ENCODE assay signal across 7 mouse cellular contexts in the genomic region with DNA sequence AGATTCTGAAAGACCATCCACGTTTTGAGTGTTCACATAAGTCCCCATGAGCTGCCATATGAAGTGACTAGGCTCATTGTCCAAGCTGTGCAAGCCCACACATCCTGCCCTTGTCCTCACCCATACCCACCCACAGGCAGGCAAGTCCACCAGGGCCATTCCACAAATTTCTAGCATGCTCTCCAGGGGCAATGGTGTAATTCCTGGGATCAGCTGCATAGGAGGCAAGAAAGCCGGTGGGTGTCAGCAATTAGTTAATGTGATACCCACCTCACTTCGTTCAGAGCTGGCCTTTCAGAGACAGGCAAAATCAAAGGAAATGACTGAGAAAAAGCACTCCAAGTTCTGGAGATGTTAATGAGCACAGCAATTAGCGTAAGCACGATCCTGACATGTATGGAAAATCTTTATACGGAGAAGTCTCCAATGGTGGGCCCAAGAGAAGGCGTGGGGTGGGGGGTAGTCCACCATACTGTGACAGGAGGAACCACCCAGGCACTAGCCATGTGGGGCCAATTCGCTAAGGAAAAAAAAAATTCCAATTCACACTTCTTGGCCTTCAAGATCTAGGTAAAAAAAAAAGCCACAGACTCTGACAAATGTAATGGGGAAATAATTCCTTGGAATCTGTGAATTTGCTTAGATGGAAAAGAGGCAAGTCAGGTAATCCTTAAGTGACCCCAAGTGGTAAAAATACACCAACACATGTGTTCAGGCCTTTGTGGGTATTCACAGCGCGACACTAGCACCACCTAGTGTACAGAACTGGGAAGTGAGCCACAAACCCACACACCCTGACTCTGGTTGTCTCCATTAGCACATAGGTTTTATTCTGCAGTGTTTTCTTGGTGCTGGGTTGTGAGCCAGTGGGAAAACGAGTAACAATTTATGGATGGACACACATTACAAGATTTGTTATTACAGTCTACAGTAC. TPM values are rescaled to one million over a fixed set of nuclear protein-coding genes. Genes with fewer than 3 reads are reported as not detected.
A peak's percentile ranks its signal among the peaks of the same experiment; 100 is the strongest.
DNase-seq lines count a peak whose midpoint lies in the region; ATAC-seq and TF ChIP-seq lines count a peak whose summit lies in the region.

No protein-coding gene starts in this region.

- peaks cover 8% of the 10 kb centered on the region; the same call in 1 of the 2 replicates for H3K4me1 ChIP-seq in intestine, embryonic 15.5 days (replicated peaks)
- peaks cover 2% of the 10 kb centered on the region for H3K4me1 ChIP-seq in midbrain, embryonic 11.5 days (ENCODE audit: control insufficient read depth, insufficient read depth, low read length)
- peaks cover 16% of the 10 kb centered on the region; the same call in 1 of the 2 replicates for H3K4me1 ChIP-seq in small intestine, adult 2 months (ENCODE audit: control insufficient read depth, insufficient read depth, insufficient read length, low read length)

- H3K36me3 ChIP-seq in intestine, embryonic 15.5 days, result no peaks in the 10 kb centered on the region
- H3K36me3 ChIP-seq in midbrain, embryonic 11.5 days (ENCODE audit: control insufficient read depth, insufficient read depth, low read length), result peaks cover 6% of the 10 kb centered on the region; the same call in 1 of the 2 replicates
- H3K36me3 ChIP-seq in small intestine, adult 2 months (ENCODE audit: control insufficient read depth, insufficient read depth, low read length), result peaks cover 4% of the 10 kb centered on the region; the same call in 1 of the 2 replicates

- DNase-seq in adrenal gland, adult 18-20 months (ENCODE audit: low spot score in 2 of 2), result peak; percentile 76 to 80
- DNase-seq in embryo, embryonic 10.5 days (ENCODE audit: low spot score), result peak; percentile 96
- DNase-seq in gastrocnemius, postnatal 25 days, result peak; percentile 74
- DNase-seq in left cerebral cortex, postnatal 25 days (ENCODE audit: low spot score in 2 of 2), result peak; percentile 91 to 97
- DNase-seq in midbrain, embryonic 11.5 days (ENCODE audit: low spot score, missing footprints), result peak; percentile 99

- ATAC-seq in intestine, embryonic 15.5 days, result peak; percentile 26; the same call in 1 of the 2 replicates
- peak; percentile 91 for ATAC-seq in midbrain, embryonic 11.5 days (ENCODE audit: low FRiP score)

- no peaks in the 10 kb centered on the region for H3K27me3 ChIP-seq in intestine, embryonic 15.5 days (replicated peaks)
- H3K27me3 ChIP-seq in midbrain, embryonic 11.5 days (ENCODE audit: control insufficient read depth, insufficient read depth, low read length), result no peaks in the 10 kb centered on the region
- H3K27me3 ChIP-seq in small intestine, adult 2 months (ENCODE audit: control insufficient read depth, insufficient read depth, low read length), result no peaks in the 10 kb centered on the region

- intact Hi-C loops in left cerebral cortex, postnatal 25 days (cut with DNase I), result loop anchor here (1.0 to 10.0 kb wide), 10 partner anchors 132 to 1040 kb away; no protein-coding TSS in a partner anchor

- H3K4me3 ChIP-seq in intestine, embryonic 15.5 days (replicated peaks), result no peak overlapping the region
- no peak overlapping the region for H3K4me3 ChIP-seq in midbrain, embryonic 11.5 days (ENCODE audit: low read depth, low read length)
- no peak overlapping the region for H3K4me3 ChIP-seq in small intestine, adult 2 months (ENCODE audit: low read depth, low read length)

- H3K27ac ChIP-seq in intestine, embryonic 15.5 days, result no peak overlapping the region
- no peak overlapping the region for H3K27ac ChIP-seq in midbrain, embryonic 11.5 days (ENCODE audit: low read depth, low read length)
- no peak overlapping the region for H3K27ac ChIP-seq in small intestine, adult 2 months (ENCODE audit: insufficient read depth, low read depth, low read length)

- WGBS in intestine, embryonic 15.5 days, result 36% methylated on average over 11 of the region's 11 CpGs
- WGBS in midbrain, embryonic 11.5 days, result 35% methylated on average over 11 of the region's 11 CpGs
- WGBS in small intestine, adult 2 months, result 56% methylated on average over 11 of the region's 11 CpGs

- H3K9ac ChIP-seq in intestine, embryonic 15.5 days, result no peak overlapping the region
- no peak overlapping the region for H3K9ac ChIP-seq in midbrain, embryonic 11.5 days (ENCODE audit: low read length)

- TF ChIP-seq CTCF in small intestine, adult 2 months (IDR thresholded peaks at IDR 0.05; ENCODE audit: extremely low read depth, insufficient read length, insufficient replicate concordance, low read depth, low read length), result peak; percentile 86; the same call in 1 of the 2 replicates

- no peak overlapping the region for H3K4me2 ChIP-seq in intestine, embryonic 15.5 days (replicated peaks)
- no peak overlapping the region for H3K4me2 ChIP-seq in midbrain, embryonic 11.5 days

- H3K9me3 ChIP-seq in intestine, embryonic 15.5 days, result no peaks in the 10 kb centered on the region
- no peaks in the 10 kb centered on the region; the same call in 1 of the 2 replicates for H3K9me3 ChIP-seq in midbrain, embryonic 11.5 days (ENCODE audit: control insufficient read depth, low read length)

- no peak for TF ChIP-seq POLR2A in small intestine, adult 2 months (IDR thresholded peaks at IDR 0.05; ENCODE audit: low read depth, low read length)

RNA-seq across cellular contexts. Expression of gene Ddx1, which starts 34.4 kb away (rescaled TPM):
- 10 to 100 TPM; 71.3 to 80.1 TPM for total RNA-seq in adrenal gland, adult 18-20 months (2021)
- total RNA-seq in gastrocnemius, postnatal 25 days (2021), result 100 to 1,000 TPM in 1 of 2 experiments, 10 to 100 TPM in 1; 99.4 to 101 TPM
- 122 and 133 TPM in 2 replicates for polyA plus RNA-seq in intestine, embryonic 15.5 days (2015; fragmentation: Nextera tagmentation; extraction: Ambion mirVana)
- total RNA-seq in left cerebral cortex, postnatal 25 days (2021), result 100 to 1,000 TPM; 129 to 134 TPM
- polyA plus RNA-seq in midbrain, embryonic 11.5 days (2014; fragmentation: Nextera tagmentation; extraction: Ambion mirVana), result 197 and 215 TPM in 2 replicates
- polyA plus RNA-seq in small intestine, adult 2 months (2012; rRNA removed), result 1.4 and 2.5 TPM in 2 replicates

RNA-seq across cellular contexts. Expression of gene Nbas, which starts 54.3 kb away (rescaled TPM):
- total RNA-seq in adrenal gland, adult 18-20 months (2021), result 10 to 100 TPM; 26.2 to 28.6 TPM
- 10 to 100 TPM; 15.8 to 17.2 TPM for total RNA-seq in gastrocnemius, postnatal 25 days (2021)
- 16.4 and 18.8 TPM in 2 replicates for polyA plus RNA-seq in intestine, embryonic 15.5 days (2015; fragmentation: Nextera tagmentation; extraction: Ambion mirVana)
- 10 to 100 TPM; 28.3 to 30.8 TPM for total RNA-seq in left cerebral cortex, postnatal 25 days (2021)
- polyA plus RNA-seq in midbrain, embryonic 11.5 days (2014; fragmentation: Nextera tagmentation; extraction: Ambion mirVana), result 14.0 and 15.7 TPM in 2 replicates
- polyA plus RNA-seq in small intestine, adult 2 months (2012; rRNA removed), result 12.5 and 17.2 TPM in 2 replicates
